Mouse (Mus musculus): Measurements from ENCODE around the gene Acot7.

Acot7 gene

DNA sequence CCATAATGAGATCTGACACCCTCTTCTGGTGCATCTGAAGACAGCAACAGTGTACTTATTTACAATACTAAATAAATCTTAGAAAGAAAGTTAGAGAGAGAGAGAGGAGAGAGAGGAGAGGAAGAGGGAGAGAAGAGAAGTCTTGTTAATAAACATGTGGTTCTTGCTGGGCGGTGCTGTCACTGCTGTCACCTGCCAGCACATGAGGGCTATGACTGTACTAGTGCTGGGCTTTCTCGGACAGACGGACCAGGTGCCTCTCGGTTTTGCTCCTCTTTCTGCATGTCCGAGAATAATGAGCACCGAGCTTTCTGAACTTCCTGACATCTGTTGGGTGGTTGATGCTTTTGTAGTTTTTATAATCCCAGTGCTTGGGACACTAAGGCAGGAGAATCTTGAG lies 72.7 kb downstream of the Acot7 start:
- DNase-seq: no peak

DNA sequence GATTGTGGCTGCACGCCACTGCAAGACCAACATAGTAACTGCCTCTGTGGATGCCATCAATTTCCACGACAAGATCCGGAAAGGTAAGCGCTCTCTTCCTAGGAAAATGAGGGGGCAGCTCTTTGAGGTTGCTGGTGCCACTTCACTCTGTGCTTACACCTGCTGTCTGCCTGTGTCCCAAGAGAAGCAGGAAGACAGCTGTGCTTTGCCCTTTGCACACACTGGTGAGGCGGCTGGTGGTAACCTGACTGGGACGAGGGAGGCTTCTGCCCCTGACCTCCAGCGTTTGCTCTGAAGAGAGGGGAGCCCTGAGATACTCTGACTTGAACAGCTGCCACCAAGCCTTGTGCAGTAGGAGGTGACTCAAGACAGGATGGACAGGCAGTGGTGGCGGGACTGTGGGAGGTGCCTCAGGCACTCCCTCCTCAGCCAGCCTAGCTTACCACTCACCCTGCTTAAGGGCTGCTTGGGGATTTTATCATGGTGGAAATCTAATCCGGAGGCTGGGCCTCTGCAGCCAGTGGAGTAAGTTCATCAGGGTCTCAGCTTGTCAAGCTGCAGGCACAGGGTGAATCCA lies 75.3 kb downstream of the Acot7 start:
- no peak for DNase-seq

DNA sequence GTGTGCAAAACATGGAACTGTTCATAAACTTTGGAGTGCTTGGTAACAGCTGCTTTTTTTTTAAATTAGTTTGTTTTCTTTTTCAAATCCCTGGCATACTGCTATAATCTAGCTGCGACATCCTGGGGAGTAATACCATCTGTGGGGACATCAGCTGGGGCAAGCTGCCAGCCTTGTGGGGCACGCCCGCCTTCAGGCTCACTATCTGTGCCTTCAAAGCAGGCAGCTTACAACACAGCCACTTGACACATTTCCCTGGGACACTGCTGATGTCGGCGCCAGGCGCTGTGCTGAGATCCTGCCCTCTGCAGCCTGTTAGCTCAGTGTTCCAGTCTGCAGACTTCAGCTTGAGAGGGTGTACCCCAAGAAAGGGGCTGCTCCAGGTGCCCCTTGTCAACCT lies 79.1 kb downstream of the Acot7 start:
- DNase-seq: no peak

DNA sequence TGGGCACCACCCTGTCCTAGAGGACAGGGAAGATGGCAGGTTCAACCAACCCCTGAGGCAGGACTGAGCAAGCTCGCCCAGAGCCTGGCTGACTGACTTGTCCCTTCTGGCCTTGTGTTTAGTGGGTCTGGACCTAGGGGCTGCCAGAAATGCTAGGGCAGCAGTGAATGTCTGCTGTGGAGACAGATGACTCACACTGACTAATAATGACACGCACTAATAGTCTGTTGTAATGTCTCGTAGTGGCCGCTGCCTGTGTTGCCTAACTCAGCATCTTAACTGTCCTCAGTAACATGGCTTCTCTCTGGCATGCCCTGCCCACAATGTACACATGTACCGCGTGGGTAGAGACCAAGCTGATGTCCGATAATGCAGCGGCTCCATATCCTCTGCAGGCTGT lies 82.5 kb downstream of the Acot7 start:
- DNase-seq: no peak

DNA sequence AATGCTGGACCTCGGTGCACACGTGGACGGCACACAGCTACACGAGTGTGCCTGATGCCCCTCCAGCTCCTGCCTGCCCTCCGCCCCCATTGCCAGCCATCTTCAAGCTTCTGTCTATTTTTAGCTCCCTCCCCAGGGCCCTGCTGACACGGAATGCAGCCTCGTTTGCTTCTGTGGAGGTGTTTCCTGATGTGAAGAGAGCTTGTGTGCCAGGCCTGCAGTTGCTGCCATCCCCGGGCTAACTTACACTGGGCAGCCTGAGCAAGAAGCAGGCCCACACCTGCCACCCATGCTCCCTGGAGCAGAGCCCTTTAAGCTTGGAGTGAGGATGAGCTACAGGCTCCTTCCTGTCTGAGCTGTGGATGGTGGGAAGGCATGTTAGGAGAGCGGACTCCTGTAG lies 84.3 kb downstream of the Acot7 start:
- no peak for DNase-seq

DNA sequence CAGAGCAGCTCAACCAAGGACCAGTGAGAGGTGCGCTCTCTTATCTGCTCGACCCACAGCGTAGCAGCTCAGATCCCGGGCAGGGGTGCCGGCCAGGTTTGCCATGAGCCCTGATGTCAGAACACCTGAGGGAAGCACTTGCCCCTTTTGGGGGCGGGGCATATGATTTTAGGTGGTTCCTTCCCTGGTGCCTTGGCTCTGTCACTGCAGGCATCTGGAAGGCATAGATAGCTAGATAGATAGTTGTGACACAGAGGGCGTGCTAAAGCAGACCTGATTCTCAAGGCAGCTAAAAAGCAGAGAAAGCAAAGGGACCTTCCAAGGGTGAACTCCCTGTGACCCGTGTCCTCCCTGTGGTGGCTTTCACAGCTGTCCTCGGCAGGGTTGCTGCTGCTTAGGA lies 85.2 kb downstream of the Acot7 start:
- DNase-seq: no peak

DNA sequence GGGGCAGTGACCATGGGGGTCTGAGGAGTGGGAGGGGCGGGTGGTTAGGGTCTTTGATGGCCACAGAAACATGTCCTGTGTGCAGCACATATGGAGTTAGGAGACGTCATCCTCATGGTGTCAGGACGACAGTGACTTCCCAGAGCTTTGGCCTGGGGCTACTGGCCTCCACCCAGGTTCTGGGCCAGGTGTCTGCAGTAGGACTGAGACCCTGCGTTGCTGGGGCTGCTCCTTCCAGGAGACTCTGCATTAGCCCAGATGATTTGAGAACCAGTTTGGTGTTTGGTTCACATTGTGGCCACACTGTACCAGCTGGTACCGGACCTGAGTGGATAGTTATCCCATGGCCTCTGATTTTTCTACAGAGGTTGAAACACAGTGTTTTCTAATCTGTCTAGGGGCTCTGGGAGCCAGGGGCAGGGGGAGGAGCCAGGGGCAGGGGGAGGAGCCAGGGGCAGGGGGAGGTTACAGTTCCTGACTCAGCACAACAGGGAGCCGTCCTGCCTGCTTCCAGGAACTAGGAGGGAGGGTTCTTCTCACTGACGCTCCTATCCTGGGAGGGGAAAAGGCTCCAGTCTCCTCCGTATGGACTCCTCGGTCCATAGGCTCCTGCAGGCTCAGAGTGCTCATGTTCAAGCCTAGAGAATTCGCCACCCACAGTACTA lies 85.7 kb downstream of the Acot7 start:
- no peak for DNase-seq

DNA sequence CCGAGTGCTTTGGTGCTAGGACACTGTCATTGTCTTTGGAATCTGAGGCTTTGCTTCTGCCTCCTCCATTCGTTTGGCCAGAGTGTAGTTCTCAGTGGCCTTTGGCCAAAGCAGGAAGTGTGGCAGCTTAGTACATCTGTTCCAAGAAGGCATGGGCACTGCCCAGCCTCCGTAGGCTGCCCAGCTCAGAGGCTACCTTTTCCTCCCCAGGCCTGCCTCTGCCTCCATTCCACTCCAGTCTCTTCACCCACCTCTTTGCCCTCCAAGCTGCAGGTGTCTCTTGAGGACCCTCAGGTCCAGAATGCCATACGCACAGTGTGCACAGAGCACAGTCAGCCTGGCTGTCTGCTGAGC lies 86.2 kb downstream of the Acot7 start:
- no peak for DNase-seq

DNA sequence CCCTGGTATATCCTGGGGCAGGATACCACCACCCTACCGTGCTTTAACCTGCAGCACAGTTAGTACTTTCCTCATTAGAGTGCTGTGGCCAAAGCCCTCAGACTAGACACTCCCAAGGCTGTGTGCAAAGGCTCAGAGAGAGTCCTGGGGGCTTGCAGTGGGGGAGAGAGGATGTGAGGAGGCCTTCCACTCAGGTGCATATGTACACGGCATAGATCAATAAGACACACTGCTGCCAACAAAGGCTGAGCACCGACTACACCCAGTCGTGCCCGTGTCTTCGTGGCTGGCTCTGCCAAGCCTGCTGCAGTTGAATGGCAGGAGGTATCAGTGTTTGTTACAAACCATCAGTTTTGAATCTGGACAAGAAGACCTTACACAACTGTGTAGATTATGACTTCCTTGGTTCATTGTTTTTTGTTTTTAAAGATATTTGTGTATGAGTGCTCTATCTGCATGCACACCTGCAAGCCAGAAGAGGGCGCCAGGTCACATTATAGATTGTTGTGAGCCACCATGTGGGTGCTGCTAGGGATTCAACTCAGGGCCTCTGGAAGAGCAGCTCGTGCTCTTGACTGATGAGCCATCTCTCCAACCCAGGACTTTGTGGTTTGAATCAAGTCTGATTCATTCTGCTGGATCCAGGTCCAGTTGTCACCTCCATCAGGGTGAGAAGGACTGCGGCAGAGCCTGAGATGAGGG lies 87.1 kb downstream of the Acot7 start:
- no peak for DNase-seq

DNA sequence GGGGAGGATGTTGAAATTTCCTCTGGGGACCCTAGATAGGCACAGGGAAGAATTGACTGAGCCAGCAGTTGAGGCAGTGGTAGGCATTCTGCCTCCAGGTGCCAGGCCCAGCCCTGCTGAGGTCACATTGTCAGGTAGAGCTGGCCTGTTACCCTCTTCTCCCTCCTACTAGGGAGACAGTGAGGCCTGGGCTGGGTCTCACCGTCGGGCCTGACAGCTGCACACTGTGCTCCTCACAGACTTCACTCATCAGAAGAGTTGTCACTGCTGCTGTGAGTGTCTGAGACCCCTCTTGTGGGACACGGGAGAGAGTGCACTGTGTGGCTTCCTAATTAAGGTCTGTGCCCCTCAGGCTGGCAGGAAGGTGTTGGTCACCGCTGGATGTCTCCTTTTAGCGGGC lies 87.9 kb downstream of the Acot7 start:
- no peak for DNase-seq

DNA sequence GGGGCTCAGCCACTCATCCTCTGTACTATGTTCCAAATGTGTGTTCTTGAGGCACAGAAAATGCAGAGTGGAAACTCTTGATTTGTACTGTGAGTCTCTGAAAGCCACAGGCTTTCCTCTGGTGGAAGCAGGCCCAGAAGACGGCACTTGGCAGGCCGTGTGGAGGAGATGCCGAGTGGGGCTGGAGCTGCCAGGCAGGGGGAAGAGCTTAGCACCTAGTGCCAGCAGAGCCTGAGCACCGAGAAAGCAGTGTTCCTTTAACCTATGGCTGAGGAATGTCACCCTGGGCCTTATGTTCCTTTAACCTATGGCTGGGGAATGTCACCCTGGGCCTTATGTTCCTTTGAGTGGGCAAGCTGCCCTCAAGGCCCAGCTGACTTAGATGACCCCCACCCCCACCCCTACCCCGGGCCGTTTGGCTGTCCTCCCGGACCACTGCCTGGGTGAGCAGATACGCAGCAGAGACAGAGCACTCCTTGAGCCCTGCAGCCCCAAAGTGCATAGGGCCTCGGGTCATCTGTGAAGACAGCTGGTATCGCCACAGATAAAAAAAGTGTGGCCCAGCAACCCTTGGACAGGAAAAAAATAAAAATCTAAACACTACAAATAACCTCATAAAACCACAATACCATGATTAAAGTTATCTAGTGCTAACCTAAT lies 88.4 kb downstream of the Acot7 start:
- no peak for DNase-seq

DNA sequence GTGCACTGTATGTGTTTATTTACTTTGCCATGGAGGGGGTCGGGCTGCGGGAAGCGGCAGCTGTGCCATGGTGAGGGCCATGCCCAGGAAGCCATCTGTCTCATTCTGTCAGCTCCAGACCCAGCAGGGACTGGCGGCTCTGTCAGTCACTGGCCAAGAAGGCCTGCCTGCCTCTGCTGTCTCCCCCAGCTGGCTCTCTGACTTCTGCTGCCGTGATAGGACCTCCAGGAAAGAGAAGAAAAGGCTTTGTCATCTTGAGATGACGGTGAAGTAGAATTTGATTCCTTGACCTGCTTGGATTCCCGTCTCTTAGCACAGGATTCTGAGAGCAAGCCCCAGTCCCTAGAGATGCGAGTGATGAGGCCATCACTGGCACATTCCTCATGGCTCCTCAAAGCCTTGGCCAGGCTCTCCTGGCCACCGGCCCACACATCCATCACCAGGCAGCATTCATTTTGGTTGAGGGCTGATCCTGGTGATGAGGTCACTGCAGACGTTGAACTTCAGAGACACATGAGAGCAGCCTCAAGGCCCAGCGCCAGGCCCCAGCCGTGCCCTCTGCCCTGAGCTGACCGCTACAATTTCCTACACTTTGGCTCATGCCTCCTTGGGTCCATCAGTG lies 89.9 kb downstream of the Acot7 start:
- no peak for DNase-seq

DNA sequence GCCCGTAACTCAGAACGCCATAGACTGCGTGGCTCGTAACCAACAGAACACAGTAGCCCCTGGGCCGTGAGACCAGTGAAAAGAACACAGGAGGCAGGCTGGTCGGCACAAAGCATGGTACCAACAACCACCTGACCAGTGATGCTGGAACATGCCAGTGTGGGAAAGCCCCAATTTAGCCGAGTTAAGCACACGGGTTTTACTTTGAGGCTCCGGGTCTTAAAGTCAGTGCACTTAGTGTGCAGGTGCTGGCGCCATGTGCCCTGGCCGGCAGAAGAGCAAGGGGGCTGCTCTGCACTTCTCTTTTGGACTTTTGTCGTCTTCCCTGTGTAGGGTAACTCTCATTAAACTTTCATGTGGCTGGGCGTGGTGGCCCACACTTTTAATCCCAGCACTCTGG lies 92.0 kb downstream of the Acot7 start:
- DNase-seq: no peak

DNA sequence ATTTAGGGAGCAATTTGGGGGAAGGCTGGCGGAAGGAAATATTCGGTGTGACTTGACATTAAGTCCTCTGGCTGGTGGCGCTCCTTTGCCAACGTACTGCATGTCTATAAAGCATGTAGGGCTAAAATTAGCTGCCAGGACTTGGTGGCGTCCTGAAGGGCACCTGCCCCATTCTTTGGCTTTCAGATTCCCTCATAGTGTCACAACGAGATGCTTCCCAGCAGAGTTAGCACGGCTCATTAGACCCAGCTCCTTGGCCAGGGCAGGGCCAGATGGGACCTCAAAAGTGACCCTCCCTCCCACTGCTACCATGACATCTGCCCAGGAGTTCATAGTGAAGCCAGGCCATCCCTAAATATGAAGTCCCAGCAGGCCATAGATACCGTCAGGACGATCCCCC lies 92.7 kb downstream of the Acot7 start:
- no peak for DNase-seq

DNA sequence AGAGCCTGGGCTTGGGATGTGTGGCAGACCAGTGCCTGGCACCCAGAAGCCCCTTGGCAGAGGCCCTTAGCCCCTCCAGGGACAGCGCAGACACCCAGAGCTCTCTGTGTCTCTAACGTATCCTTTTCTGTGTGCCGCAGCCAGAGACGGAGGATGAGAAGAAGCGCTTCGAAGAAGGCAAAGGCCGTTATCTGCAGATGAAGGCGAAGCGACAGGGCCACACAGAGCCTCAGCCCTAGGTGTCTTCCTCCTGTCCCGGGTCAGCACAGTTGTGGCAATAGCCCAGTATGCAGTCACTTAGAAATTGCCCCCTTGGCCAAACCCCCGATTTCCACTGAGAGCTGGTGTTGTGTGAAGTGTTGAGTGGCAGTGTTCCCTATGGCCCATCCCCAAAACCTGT lies 93.4 kb downstream of the Acot7 start:
- DNase-seq: no peak

DNA sequence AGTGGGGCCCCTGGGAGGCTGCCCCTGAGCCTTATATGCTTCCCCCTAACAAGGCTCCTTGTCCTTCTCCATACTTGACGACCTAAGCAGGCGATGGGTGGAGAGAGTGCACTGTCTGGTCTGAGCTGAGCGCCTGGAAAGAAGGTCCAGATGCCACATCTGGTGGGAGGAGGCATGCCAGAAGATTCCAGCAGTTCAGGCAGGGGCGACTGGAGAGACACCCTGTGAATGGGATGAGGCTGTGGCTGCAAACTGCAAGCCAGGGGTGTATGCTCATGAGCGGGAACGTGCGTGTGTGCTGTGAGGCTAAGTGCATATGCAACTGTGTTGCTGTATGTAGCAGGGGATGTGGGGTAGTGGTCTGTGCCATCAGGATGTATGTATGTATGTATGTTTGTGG lies 94.1 kb downstream of the Acot7 start:
- no peak for DNase-seq

DNA sequence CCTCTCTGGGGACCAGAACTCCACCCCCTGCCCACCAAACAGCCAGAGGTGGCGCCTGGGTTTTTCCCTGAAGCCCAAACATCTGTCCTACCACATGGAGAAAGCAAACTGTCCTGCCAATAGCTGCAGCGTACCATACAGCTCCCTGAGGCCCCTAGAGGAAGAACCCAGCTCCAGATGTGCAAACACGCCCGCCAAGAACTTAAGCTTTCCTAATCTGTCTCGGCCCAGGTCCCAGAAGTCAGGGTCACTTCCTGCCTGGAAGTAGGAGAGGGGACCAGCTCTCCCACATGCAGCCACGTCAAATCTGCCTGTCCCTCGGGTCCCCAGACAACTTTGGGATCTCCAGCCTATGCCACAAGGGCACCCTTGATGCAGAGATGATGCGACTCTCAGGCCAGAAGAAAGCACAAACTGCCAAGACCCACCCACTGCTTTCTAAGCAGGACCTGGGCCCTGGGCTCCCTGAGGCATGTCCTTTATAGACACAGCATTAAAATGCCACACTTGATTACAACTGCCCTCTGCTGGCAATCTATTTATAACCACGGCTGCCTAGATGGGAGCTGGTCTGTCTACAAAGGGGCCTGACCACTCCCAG lies 94.6 kb downstream of the Acot7 start:
- DNase-seq: no peak

DNA sequence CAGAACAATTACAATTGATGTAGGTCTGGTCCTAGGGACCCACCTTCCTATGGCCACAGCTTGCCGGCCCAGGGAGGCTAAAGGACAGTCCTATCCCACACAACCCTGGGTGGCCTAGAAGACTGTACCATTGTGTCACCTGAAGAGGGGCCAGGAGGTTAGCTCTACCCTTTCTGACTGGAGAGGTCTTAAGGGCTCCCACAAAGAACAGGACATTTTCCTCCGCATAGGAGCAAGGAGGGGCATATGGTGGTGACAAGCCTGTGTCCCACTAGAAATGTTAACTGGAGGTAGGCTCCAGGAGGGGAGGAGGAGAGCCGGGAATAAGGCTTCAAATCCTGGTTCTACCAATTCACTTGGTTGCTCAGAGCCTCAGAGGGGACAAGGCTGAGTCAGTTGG lies 95.3 kb downstream of the Acot7 start:
- no peak for DNase-seq

DNA sequence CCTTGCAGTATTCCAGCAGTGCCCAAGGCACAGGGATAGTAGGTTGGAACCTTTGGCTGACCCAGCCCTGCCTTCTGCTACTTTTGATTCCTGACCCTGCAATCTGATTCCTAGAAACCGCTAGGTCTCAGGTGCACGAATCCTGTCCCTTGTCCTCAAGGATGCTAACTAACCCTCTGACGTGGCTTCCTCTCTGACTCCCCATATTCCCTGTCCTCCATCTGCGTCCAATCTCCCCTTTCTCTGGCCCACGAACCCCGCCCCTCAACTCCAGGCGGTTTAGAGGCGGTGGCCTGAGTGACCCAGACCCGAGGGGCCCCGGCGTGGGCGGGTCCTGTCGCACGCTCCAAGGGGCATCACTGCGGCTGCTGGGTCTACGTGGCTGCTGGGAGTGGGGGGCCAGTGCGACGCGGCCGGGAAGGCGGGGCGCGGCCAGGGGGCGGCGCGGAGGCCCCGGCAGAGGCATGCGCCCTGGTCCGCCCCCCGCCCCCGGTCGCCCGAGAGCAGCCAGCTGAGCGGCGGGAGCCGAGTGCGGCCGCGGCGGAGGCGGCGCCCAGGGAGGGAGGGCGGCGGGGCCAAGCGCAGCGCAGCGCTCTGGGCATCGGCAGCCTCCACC lies 95.8 kb downstream of the Acot7 start, which contains the start of gene Gpr153:
TSS of gene Gpr153 (plus strand) at position 612 of the 616 bp plus-strand sequence.
- DNase-seq: no peak

DNA sequence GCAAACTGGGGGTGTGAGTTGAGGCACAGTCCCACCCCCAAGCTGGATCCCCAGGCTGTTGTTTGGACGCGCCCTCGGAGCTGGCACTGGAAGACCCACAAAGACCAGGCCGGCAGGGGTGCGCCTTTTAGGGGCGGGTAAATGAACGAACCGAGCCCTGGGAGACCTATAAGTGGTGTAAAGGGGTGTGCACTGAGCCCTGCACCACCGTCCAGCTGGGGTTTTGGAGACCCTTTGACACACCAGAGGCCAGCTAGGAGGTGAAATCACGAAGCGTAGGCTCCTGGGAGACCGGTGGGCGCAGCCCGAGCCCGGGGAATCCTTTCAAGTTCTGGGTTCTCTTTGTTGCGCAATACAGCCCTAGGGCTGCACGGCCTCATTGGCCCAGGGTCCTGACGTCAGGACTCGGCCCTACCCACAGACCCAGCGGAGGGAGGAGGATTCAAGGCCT lies 96.8 kb downstream of the Acot7 start:
- DNase-seq: no peak

DNA sequence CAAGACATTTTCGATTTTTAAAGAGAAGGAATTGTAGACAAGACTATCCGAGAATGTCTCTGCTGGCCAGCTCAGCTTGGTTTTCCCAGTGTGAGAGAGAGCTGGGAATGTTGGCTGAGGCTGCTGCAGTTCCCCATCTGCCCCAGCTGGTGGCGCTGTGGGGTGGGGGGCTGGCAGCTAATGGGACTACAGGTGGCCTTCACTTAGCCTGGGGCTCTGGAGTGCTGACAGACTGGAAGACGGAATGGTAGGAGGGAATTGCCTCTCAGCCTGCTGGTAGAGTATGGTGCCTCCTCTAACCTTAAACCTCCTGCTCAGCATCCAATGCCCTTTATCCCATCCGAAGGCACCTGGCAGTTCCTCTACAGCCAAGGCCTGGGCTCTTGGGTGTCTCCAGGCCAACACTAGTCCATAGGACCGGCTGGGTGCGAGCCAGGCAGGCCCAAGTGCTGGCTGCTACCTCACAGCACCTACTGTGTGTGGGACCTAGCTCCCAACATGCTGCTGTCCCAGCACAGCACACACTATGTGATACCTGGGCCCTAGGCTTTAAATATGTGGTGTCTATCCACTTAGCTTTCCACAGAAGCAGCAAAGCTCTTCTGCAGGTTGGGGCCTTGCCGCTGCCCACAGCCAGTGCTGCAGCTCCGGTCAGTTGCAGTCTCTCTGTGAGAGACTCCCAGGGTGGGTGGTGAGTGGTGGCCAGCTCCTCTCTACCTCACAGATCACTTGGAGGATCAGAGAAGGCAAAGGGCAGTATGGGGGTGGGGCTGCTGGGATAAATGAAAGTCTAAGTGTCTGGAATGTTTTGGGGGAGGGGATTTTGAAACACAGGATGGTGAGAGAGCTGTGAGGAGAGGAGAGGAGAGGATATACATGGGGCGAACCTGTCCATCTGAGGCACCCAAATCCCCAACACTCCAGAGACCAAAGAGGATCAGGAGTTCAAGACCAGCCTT lies 98.7 kb downstream of the Acot7 start:
- DNase-seq: peak in 1 of 2 experiments; percentile 43

All from B cell, adult 2 months (primary cell).